Comparison of ENCODE assay signal across 8 mouse cellular contexts in the genomic region with DNA sequence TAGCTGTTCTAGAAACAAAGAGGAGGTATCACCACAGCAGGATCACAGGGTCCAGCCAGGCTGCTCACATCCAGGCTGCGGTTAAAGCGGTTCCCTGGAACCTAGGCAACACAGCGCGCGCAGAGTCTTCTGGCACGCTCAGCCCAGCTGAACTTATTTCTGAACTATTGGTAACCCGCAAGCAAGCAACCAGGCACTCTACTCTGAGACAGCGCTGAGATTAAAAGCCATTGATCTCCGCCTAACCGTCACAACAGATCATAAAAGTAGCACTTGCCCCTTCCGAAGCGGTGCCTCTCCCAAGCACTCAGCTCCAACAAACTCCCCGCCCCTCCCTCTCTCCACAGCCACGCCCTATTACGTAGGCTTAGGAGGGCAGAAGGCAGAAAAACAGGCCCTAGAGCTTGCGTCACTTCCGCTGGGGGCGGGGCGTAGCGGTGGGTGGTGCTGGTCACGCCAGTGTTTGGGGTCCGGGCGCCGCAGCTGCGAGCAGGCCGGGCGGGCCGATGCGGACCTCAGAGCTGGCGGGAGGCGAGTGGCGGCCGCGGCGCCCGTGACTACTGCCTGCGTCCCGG. TPM values are rescaled to one million over a fixed set of nuclear protein-coding genes. Genes with fewer than 3 reads are reported as not detected.
A peak's percentile ranks its signal among the peaks of the same experiment; 100 is the strongest.
DNase-seq lines count a peak whose midpoint lies in the region; ATAC-seq and TF ChIP-seq lines count a peak whose summit lies in the region.

No protein-coding gene starts in this region.

- WGBS in hindbrain, postnatal 0 days: under 1% methylated on average over 38 of the region's 38 CpGs

- H3K4me1 ChIP-seq in hindbrain, postnatal 0 days (ENCODE audit: insufficient read depth, low read length): 0 out of 2 replicates have a peak, but pooled peaks cover 4% of the 10 kb centered on the region

- ATAC-seq in hindbrain, postnatal 0 days: peak; percentile 99
- peak; percentile 85 for ATAC-seq in megakaryocyte, adult 5-6 weeks (ENCODE audit: poor library complexity, severe bottlenecking)

- peak overlapping the region; percentile 88 for H3K4me3 ChIP-seq in hindbrain, postnatal 0 days (ENCODE audit: low read length)
- H3K4me3 ChIP-seq in left cerebral cortex, adult 2 months: peak overlapping the region; percentile 68

- peak overlapping the region; percentile 89 for H3K4me2 ChIP-seq in hindbrain, postnatal 0 days (ENCODE audit: low read depth, low read length)

- no peaks in the 10 kb centered on the region for H3K27me3 ChIP-seq in hindbrain, postnatal 0 days (ENCODE audit: insufficient read depth, low read length)

- intact Hi-C loops in left cerebral cortex, adult 2 months (cut with DNase I): loop anchor here (1.0 kb wide), 2 partner anchors 48 to 59 kb away; a partner anchor contains a TSS

- DNase-seq in T-cell, adult 2 months (ENCODE audit: low spot score): peak; percentile 100
- peak; percentile 99 to 100 for DNase-seq in cerebellum, postnatal 36 days
- DNase-seq in gastrocnemius, adult 18-20 months (ENCODE audit: low spot score): peak; percentile 100
- DNase-seq in hindbrain, postnatal 0 days (ENCODE audit: low spot score): peak; percentile 98
- DNase-seq in left cerebral cortex, adult 2 months (ENCODE audit: extremely low spot score in 1 of 2, low spot score in 2 of 2): peak; percentile 99 to 100
- peak; percentile 99 to 100 for DNase-seq in right cerebral cortex, adult 2 months (ENCODE audit: low spot score in 2 of 2)
- DNase-seq in urinary bladder, postnatal 14 days (ENCODE audit: low spot score): peak; percentile 100

- no peak for TF ChIP-seq CTCF in hindbrain, postnatal 0 days (IDR thresholded peaks at IDR 0.05; ENCODE audit: low read depth)
- TF ChIP-seq CTCF in left cerebral cortex, adult 2 months (IDR thresholded peaks at IDR 0.05): no peak

- no peaks in the 10 kb centered on the region for H3K36me3 ChIP-seq in hindbrain, postnatal 0 days (ENCODE audit: insufficient read depth, low read length)

- peak overlapping the region; percentile 93 for H3K9ac ChIP-seq in hindbrain, postnatal 0 days (replicated peaks; ENCODE audit: low read length)

- peak overlapping the region; percentile 98 for H3K27ac ChIP-seq in hindbrain, postnatal 0 days
- H3K27ac ChIP-seq in left cerebral cortex, adult 2 months: peak overlapping the region; percentile 95

- no peaks in the 10 kb centered on the region for H3K9me3 ChIP-seq in hindbrain, postnatal 0 days (ENCODE audit: low read length)

RNA-seq across cellular contexts. Expression of a gene that starts 47.6 kb away (rescaled TPM):
- 100 to 1,000 TPM; 126 to 150 TPM for total RNA-seq in gastrocnemius, adult 18-20 months (2021)
- 58.8 and 62.7 TPM in 2 replicates for total RNA-seq in hindbrain, postnatal 0 days (2014; rRNA removed)
- polyA plus RNA-seq in hindbrain, postnatal 0 days (2015; fragmentation: Nextera tagmentation; extraction: Ambion mirVana): 107 and 123 TPM in 2 replicates
- 100 to 1,000 TPM; 134 to 149 TPM for total RNA-seq in left cerebral cortex, adult 2 months (2021)
- 49.2 and 52.5 TPM in 2 replicates for total RNA-seq in megakaryocyte, adult 5-6 weeks (2015)
- 39.6 and 48.4 TPM in 2 replicates for total RNA-seq in megakaryocyte, adult 5-6 weeks (2017)

RNA-seq across cellular contexts. Expression of a gene that starts 58.7 kb away (rescaled TPM):
- total RNA-seq in gastrocnemius, adult 18-20 months (2021): 10 to 100 TPM; 30.7 to 38.0 TPM
- total RNA-seq in hindbrain, postnatal 0 days (2014; rRNA removed): 12.3 and 40.8 TPM in 2 replicates
- polyA plus RNA-seq in hindbrain, postnatal 0 days (2015; fragmentation: Nextera tagmentation; extraction: Ambion mirVana): 31.8 and 34.7 TPM in 2 replicates
- 10 to 100 TPM; 42.6 to 42.9 TPM for total RNA-seq in left cerebral cortex, adult 2 months (2021)
- total RNA-seq in megakaryocyte, adult 5-6 weeks (2015): 63.7 and 74.8 TPM in 2 replicates
- 45.4 and 55.9 TPM in 2 replicates for total RNA-seq in megakaryocyte, adult 5-6 weeks (2017)

RNA-seq across cellular contexts. Expression of a gene that starts 59.9 kb away (rescaled TPM):
- under 1 TPM; 0.33 to 0.57 TPM for total RNA-seq in gastrocnemius, adult 18-20 months (2021)
- total RNA-seq in hindbrain, postnatal 0 days (2014; rRNA removed): 163 and 192 TPM in 2 replicates
- 113 and 117 TPM in 2 replicates for polyA plus RNA-seq in hindbrain, postnatal 0 days (2015; fragmentation: Nextera tagmentation; extraction: Ambion mirVana)
- 100 to 1,000 TPM; 515 to 517 TPM for total RNA-seq in left cerebral cortex, adult 2 months (2021)
- total RNA-seq in megakaryocyte, adult 5-6 weeks (2015): not detected in 2 replicates
- total RNA-seq in megakaryocyte, adult 5-6 weeks (2017): not detected in 2 replicates

Comparison
In these comparisons a context has a peak if more than half of its experiments do, and no peak if none do; other contexts are left out.
1. Peak in every context shown above with its lines: DNase-seq, ATAC-seq, H3K4me3 ChIP-seq and H3K27ac ChIP-seq.
2. RNA of a gene that starts 59.9 kb away (total RNA-seq): 515 to 517 TPM in left cerebral cortex, adult 2 months and 163 to 192 TPM in hindbrain, postnatal 0 days; 0.33 to 0.57 TPM in gastrocnemius, adult 18-20 months and not detected in megakaryocyte, adult 5-6 weeks; every median in the first group is over 100 times any median in the second.